Mouse (Mus musculus): ENCODE results near the gene Catsper2. TPM values are rescaled to one million over a fixed set of nuclear protein-coding genes. Genes with fewer than 3 reads are reported as not detected.

Catsper2 gene
- polyA plus RNA-seq, 1 experiment from 2014 or later, result 1.3 TPM

GRCm38 (mm10) chr2:121448136-121448535 is 34.5 kb upstream of the Catsper2 start:
- ATAC-seq (ENCODE audit: low FRiP score, low TSS enrichment), result no peak
- H3K9ac ChIP-seq (ENCODE audit: low read length), result peak overlapping the region; percentile 59
- WGBS, result 12% methylated on average over 9 of the region's 9 CpGs

GRCm38 (mm10) chr2:121447006-121447405 is 33.4 kb upstream of the Catsper2 start:
- Histone ChIP-seq H3K27me3 (ENCODE audit: control insufficient read depth, insufficient read depth, low read length) (no peaks in the 10 kb centered on the region), H3K9me3 (ENCODE audit: control insufficient read depth, low read length) (no peaks in the 10 kb centered on the region), H3K4me3 (ENCODE audit: low read depth, low read length) (no peak overlapping the region), H3K4me2 (replicated peaks; ENCODE audit: low read depth) (no peak overlapping the region), H3K36me3 (ENCODE audit: control insufficient read depth, insufficient read depth, low read length) (no peaks in the 10 kb centered on the region; the same call in 1 of the 2 replicates), H3K4me1 (replicated peaks; ENCODE audit: control insufficient read depth, insufficient read depth) (0 out of 2 replicates have a peak, but pooled peaks cover 3% of the 10 kb centered on the region), H3K27ac (replicated peaks) (no peak overlapping the region), H3K9ac (ENCODE audit: low read length) (no peak overlapping the region)
- WGBS, result 65% methylated on average over 3 of the region's 3 CpGs
- ATAC-seq (ENCODE audit: low FRiP score, low TSS enrichment) (no peak), DNase-seq (ENCODE audit: low spot score) (no peak)
- TF ChIP-seq CTCF (IDR thresholded peaks at IDR 0.05; ENCODE audit: low read depth) (no peak), EP300 (optimal IDR thresholded peaks at IDR 0.05) (no peak)

More at GRCm38 (mm10) chr2:121448136-121448535, 34.5 kb upstream of the Catsper2 start:
- DNase-seq (ENCODE audit: low spot score), result peak; percentile 37
- Histone ChIP-seq H3K9me3 (ENCODE audit: control insufficient read depth, low read length) (no peaks in the 10 kb centered on the region), H3K27ac (replicated peaks) (peak overlapping the region; percentile 96), H3K27me3 (ENCODE audit: control insufficient read depth, insufficient read depth, low read length) (no peaks in the 10 kb centered on the region), H3K4me1 (replicated peaks; ENCODE audit: control insufficient read depth, insufficient read depth) (no peaks in the 10 kb centered on the region), H3K4me3 (ENCODE audit: low read depth, low read length) (peak overlapping the region; percentile 99), H3K36me3 (ENCODE audit: control insufficient read depth, insufficient read depth, low read length) (no peaks in the 10 kb centered on the region; the same call in 1 of the 2 replicates), H3K4me2 (replicated peaks; ENCODE audit: low read depth) (peak overlapping the region; percentile 59)
- TF ChIP-seq EP300 (optimal IDR thresholded peaks at IDR 0.05), result no peak
- TF ChIP-seq CTCF (IDR thresholded peaks at IDR 0.05; ENCODE audit: low read depth), result peak; percentile 60

- DNase-seq (ENCODE audit: low spot score), result no peak
- Histone ChIP-seq H3K4me3 (ENCODE audit: low read depth, low read length) (no peak overlapping the region), H3K4me2 (replicated peaks; ENCODE audit: low read depth) (no peak overlapping the region), H3K27ac (replicated peaks) (no peak overlapping the region), H3K4me1 (replicated peaks; ENCODE audit: control insufficient read depth, insufficient read depth) (0 out of 2 replicates have a peak, but pooled peaks cover 5% of the 10 kb centered on the region), H3K36me3 (ENCODE audit: control insufficient read depth, insufficient read depth, low read length) (no peaks in the 10 kb centered on the region; the same call in 1 of the 2 replicates), H3K9ac (ENCODE audit: low read length) (no peak overlapping the region), H3K27me3 (ENCODE audit: control insufficient read depth, insufficient read depth, low read length) (no peaks in the 10 kb centered on the region), H3K9me3 (ENCODE audit: control insufficient read depth, low read length) (no peaks in the 10 kb centered on the region)
- ATAC-seq (ENCODE audit: low FRiP score, low TSS enrichment), result no peak
- TF ChIP-seq EP300 (optimal IDR thresholded peaks at IDR 0.05) (no peak), CTCF (IDR thresholded peaks at IDR 0.05; ENCODE audit: low read depth) (no peak)
- 82% methylated on average over 4 of the region's 4 CpGs for WGBS
Measured at GRCm38 (mm10) chr2:121446506-121446905, 32.9 kb upstream of the Catsper2 start.

GRCm38 (mm10) chr2:121445117-121445516 is 31.5 kb upstream of the Catsper2 start:
- ATAC-seq (ENCODE audit: low FRiP score, low TSS enrichment), result no peak
- TF ChIP-seq CTCF (IDR thresholded peaks at IDR 0.05; ENCODE audit: low read depth) (no peak), EP300 (optimal IDR thresholded peaks at IDR 0.05) (no peak)
- no peak for DNase-seq (ENCODE audit: low spot score)

GRCm38 (mm10) chr2:121444178-121444577 is 30.6 kb upstream of the Catsper2 start, which contains the start of gene Ell3:
TSS of gene Ell3 (minus strand) at chr2:121444278.
- Histone ChIP-seq H3K9ac (ENCODE audit: low read length) (no peak within 1 kb of the TSS), H3K27ac (replicated peaks) (no peak within 1 kb of the TSS), H3K27me3 (ENCODE audit: control insufficient read depth, insufficient read depth, low read length) (no peaks in the 10 kb centered on the region), H3K4me2 (replicated peaks; ENCODE audit: low read depth) (peak within 1 kb of the TSS; percentile 91), H3K4me3 (ENCODE audit: low read depth, low read length) (peak within 1 kb of the TSS; percentile 41; the same call in 1 of the 2 replicates), H3K9me3 (ENCODE audit: control insufficient read depth, low read length) (no peaks in the 10 kb centered on the region), H3K4me1 (replicated peaks; ENCODE audit: control insufficient read depth, insufficient read depth) (0 out of 2 replicates have a peak, but pooled peaks cover 5% of the 10 kb centered on the region), H3K36me3 (ENCODE audit: control insufficient read depth, insufficient read depth, low read length) (0 out of 2 replicates have a peak, but pooled peaks cover 1% of the 10 kb centered on the region)
- WGBS, result 79% methylated on average over 1 of the region's 1 CpGs
- no peak for ATAC-seq (ENCODE audit: low FRiP score, low TSS enrichment)
- no peak for TF ChIP-seq CTCF (IDR thresholded peaks at IDR 0.05; ENCODE audit: low read depth)
- TF ChIP-seq EP300 (optimal IDR thresholded peaks at IDR 0.05), result no peak
- DNase-seq (ENCODE audit: low spot score), result no peak

More at GRCm38 (mm10) chr2:121445117-121445516, 31.5 kb upstream of the Catsper2 start:
- H3K4me2 ChIP-seq (replicated peaks; ENCODE audit: low read depth), result no peak overlapping the region
- no peak overlapping the region for H3K9ac ChIP-seq (ENCODE audit: low read length)
- no peaks in the 10 kb centered on the region for H3K36me3 ChIP-seq (ENCODE audit: control insufficient read depth, insufficient read depth, low read length)
- H3K4me1 ChIP-seq (replicated peaks; ENCODE audit: control insufficient read depth, insufficient read depth), result 0 out of 2 replicates have a peak, but pooled peaks cover 5% of the 10 kb centered on the region
- H3K9me3 ChIP-seq (ENCODE audit: control insufficient read depth, low read length), result no peaks in the 10 kb centered on the region
- no peak overlapping the region for H3K27ac ChIP-seq (replicated peaks)
- H3K27me3 ChIP-seq (ENCODE audit: control insufficient read depth, insufficient read depth, low read length), result no peaks in the 10 kb centered on the region
- WGBS, result 88% methylated on average over 3 of the region's 3 CpGs
- H3K4me3 ChIP-seq (ENCODE audit: low read depth, low read length), result no peak overlapping the region

GRCm38 (mm10) chr2:121443068-121443349 is 29.4 kb upstream of the Catsper2 start:
- peak; percentile 48 for DNase-seq (ENCODE audit: low spot score)
- H3K27ac ChIP-seq (replicated peaks), result peak overlapping the region; percentile 63; the same call in 1 of the 2 replicates
- H3K4me1 ChIP-seq (replicated peaks; ENCODE audit: control insufficient read depth, insufficient read depth), result 0 out of 2 replicates have a peak, but pooled peaks cover 5% of the 10 kb centered on the region
- peaks cover 6% of the 10 kb centered on the region; the same call in 1 of the 2 replicates for H3K36me3 ChIP-seq (ENCODE audit: control insufficient read depth, insufficient read depth, low read length)
- H3K27me3 ChIP-seq (ENCODE audit: control insufficient read depth, insufficient read depth, low read length), result no peaks in the 10 kb centered on the region
- 10% methylated on average over 8 of the region's 8 CpGs for WGBS
- H3K4me3 ChIP-seq (ENCODE audit: low read depth, low read length), result peak overlapping the region; percentile 41
- H3K4me2 ChIP-seq (replicated peaks; ENCODE audit: low read depth), result peak overlapping the region; percentile 91
- no peaks in the 10 kb centered on the region for H3K9me3 ChIP-seq (ENCODE audit: control insufficient read depth, low read length)
- peak overlapping the region; percentile 58 for H3K9ac ChIP-seq (ENCODE audit: low read length)
- TF ChIP-seq EP300 (optimal IDR thresholded peaks at IDR 0.05) (no peak), CTCF (IDR thresholded peaks at IDR 0.05; ENCODE audit: low read depth) (no peak)
- ATAC-seq (ENCODE audit: low FRiP score, low TSS enrichment), result no peak; the same call in 1 of the 2 replicates
